Mouse (Mus musculus) thymus, postnatal 14 days (tissue): Measurements from ENCODE around the gene Shf.
"Not testable (repeated sequence)": the region's sequence is repeated elsewhere in the genome, so short reads cannot be mapped to it uniquely, and the experiment has no call there.

Experiments
- DNase-seq: peaks from one replicate; pipeline ENCODE4 v3.0.0; 2021

Shf gene

GRCm38 (mm10) chr2:122347257-122347656, 21.7 kb downstream of the Shf start:
- no peak for DNase-seq

- DNase-seq, result not testable (repeated sequence)
Measured at GRCm38 (mm10) chr2:122346164-122346563, 22.8 kb downstream of the Shf start.

GRCm38 (mm10) chr2:122345106-122345893, 23.7 kb downstream of the Shf start:
- no peak for DNase-seq

- no peak for DNase-seq
Measured at GRCm38 (mm10) chr2:122337291-122337690, 31.7 kb downstream of the Shf start.

- no peak for DNase-seq
Measured at GRCm38 (mm10) chr2:122334170-122334569, 34.8 kb downstream of the Shf start.

- no peak for DNase-seq
Measured at GRCm38 (mm10) chr2:122332222-122332621, 36.7 kb downstream of the Shf start.

GRCm38 (mm10) chr2:122330317-122330716, 38.6 kb downstream of the Shf start:
- DNase-seq, result not testable (repeated sequence)

GRCm38 (mm10) chr2:122327986-122328385, 41.0 kb downstream of the Shf start:
- no peak for DNase-seq

- DNase-seq, result no peak
Measured at GRCm38 (mm10) chr2:122325361-122325760, 43.6 kb downstream of the Shf start.

- DNase-seq, result no peak
Measured at GRCm38 (mm10) chr2:122324586-122324985, 44.4 kb downstream of the Shf start.

- DNase-seq, result no peak
Measured at GRCm38 (mm10) chr2:122323960-122324359, 45.0 kb downstream of the Shf start.

- no peak for DNase-seq
Measured at GRCm38 (mm10) chr2:122317384-122317783, 51.6 kb downstream of the Shf start.

GRCm38 (mm10) chr2:122315372-122315771, 53.6 kb downstream of the Shf start, which contains the start of gene Duox1:
Gene Duox1, plus strand, starts transcription at chr2:122315672.
- DNase-seq, result no peak

GRCm38 (mm10) chr2:122313536-122313935, 55.4 kb downstream of the Shf start, which contains the start of gene Duoxa1:
Gene Duoxa1, minus strand, starts transcription at chr2:122313730.
- no peak for DNase-seq

- peak; percentile 81 for DNase-seq
Measured at GRCm38 (mm10) chr2:122312722-122313417, 56.1 kb downstream of the Shf start.

- no peak for DNase-seq
Measured at GRCm38 (mm10) chr2:122311561-122311960, 57.4 kb downstream of the Shf start.

GRCm38 (mm10) chr2:122309647-122310046, 59.3 kb downstream of the Shf start:
- DNase-seq, result no peak

GRCm38 (mm10) chr2:122306184-122306583, 62.8 kb downstream of the Shf start:
- DNase-seq, result no peak

- DNase-seq, result no peak
Measured at GRCm38 (mm10) chr2:122305097-122305892, 63.7 kb downstream of the Shf start.

- no peak for DNase-seq
Measured at GRCm38 (mm10) chr2:122304544-122304943, 64.4 kb downstream of the Shf start.

GRCm38 (mm10) chr2:122302574-122303241, 66.3 kb downstream of the Shf start:
- peak; percentile 83 for DNase-seq

- no peak for DNase-seq
Measured at GRCm38 (mm10) chr2:122301921-122302573, 66.9 kb downstream of the Shf start.
